Mouse (Mus musculus) brain, embryonic 14.5 days (tissue): Measurements from ENCODE around the gene Ezh2. TPM values are rescaled to one million over a fixed set of nuclear protein-coding genes. Genes with fewer than 3 reads are reported as not detected.
"Not testable (repeated sequence)": the region's sequence is repeated elsewhere in the genome, so short reads cannot be mapped to it uniquely, and the experiment has no call there.

ENCODE experiments used
- DNase-seq: peaks from one replicate; pipeline ENCODE4 v3.0.0-alpha.2; 2011; ENCODE audit warnings: low read depth
- CTCF ChIP-seq: fragments of 200-500 bp; IDR thresholded peaks from 2 replicates; pipeline ENCODE4 v1.5.1; 2012; ENCODE audit warnings: inconsistent platforms, mild to moderate bottlenecking, moderate library complexity, borderline replicate concordance; ENCODE audit not compliant: insufficient read depth, insufficient read length; ENCODE audit errors: extremely low read depth
- POLR2A ChIP-seq: fragments of 200-500 bp; IDR thresholded peaks from 2 replicates; pipeline ENCODE4 v1.6.1; 2012; ENCODE audit warnings: mild to moderate bottlenecking, inconsistent platforms, borderline replicate concordance; ENCODE audit not compliant: poor library complexity, insufficient read depth, insufficient read length, severe bottlenecking; ENCODE audit errors: extremely low read depth
- polyA plus RNA-seq: library from polyadenylated mRNA; depleted of rRNA; stranded (reverse); fragments of >200 nt; gene quantifications from 2 replicates; pipeline ENCODE4 v1.2.3, GENCODE M21; 2012; rRNA removed

The Ezh2 gene
- polyA plus RNA-seq = 154 and 214 TPM in 2 replicates

DNA sequence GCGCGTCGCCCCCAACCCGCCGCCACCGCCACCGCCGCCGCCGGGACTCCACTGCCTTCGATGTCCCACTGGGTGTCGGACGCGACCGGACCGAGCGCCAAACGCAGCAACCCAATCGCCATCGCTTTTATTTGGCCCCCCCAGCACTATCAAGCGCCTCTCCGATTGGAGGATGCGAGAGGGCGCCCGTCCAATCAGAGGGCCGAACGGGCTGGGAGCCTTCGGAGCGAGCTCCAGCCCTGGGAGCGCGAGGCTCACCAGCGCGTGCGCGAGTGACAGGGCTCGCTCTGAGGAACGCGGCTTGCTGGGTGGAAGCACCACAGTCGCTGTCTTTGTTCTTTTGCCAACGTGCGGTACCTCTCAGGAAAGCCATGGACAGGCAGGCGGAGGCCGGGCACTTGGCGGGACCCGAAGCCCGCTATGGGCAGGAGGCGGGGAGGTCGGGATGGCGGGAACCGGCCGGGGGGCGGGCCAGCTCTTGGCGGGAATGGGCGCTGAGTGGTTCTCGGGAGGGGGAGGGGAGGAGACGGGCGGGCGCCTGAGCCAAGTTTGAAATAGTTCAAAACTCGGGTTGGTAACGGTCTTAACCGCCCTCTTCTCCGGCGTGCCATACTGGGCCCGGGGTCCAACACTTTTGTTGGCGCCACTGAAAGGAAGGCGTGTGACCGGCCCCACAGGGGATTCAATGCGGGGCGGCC, at the start of gene Ezh2:
Ezh2 (minus strand) TSS at position 416 of the 698 bp plus-strand sequence.
- DNase-seq = peak; percentile 99
- no peak for TF ChIP-seq CTCF
- peak; percentile 91 for TF ChIP-seq POLR2A

DNA sequence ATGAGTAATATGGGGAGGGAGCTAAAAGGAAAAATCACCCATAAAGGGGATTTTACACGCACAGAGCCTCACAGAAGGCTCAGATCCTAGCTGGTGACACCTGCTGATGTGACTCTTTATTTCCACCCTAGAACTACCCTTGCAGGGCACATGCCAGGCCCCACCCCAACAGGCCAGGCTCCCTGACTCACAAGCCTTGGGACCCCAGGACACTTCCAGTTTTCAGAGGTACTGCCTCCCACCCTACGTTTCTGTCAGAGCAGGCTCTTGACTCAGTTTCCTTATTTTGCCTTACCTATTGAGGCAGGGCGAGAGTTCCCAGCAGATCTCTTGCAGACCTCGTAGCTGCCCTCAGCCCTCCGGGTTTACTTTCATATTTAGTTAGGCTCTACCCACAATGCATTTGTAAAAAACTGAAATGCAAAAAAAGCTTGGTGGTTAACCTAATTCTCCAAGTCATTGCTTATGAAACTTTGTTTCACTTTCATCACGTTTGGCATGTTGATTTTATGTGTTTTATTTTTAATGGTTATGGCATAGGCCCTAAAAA, 41.5 kb upstream of the Ezh2 start:
- DNase-seq = no peak
- TF ChIP-seq POLR2A = no peak
- no peak for TF ChIP-seq CTCF

DNA sequence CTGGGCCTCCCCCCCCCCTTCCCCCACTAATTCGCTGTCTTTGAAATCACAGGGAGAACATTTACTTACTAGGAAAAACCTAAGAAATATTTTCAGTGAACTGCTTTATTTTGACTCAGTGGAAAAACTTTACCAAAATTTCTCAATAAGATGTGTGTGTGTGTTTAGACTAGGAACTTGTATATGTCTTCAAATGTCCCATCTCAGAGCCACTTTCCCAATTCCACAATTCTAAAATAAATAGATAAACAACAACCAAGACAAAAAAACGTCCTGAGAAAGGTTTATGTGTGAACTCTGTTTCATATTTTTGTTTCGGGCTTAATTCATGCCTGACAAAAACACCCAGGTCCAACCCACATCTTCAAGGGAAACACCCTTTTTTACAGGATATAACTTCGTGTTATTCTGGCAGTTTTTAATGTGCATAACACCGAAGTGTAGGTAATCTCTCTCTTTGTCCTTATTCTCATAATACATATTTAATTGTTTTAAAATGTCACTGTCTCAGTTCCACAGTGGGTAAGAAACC, 40.9 kb upstream of the Ezh2 start:
- TF ChIP-seq CTCF (no peak), POLR2A (no peak)
- no peak for DNase-seq

DNA sequence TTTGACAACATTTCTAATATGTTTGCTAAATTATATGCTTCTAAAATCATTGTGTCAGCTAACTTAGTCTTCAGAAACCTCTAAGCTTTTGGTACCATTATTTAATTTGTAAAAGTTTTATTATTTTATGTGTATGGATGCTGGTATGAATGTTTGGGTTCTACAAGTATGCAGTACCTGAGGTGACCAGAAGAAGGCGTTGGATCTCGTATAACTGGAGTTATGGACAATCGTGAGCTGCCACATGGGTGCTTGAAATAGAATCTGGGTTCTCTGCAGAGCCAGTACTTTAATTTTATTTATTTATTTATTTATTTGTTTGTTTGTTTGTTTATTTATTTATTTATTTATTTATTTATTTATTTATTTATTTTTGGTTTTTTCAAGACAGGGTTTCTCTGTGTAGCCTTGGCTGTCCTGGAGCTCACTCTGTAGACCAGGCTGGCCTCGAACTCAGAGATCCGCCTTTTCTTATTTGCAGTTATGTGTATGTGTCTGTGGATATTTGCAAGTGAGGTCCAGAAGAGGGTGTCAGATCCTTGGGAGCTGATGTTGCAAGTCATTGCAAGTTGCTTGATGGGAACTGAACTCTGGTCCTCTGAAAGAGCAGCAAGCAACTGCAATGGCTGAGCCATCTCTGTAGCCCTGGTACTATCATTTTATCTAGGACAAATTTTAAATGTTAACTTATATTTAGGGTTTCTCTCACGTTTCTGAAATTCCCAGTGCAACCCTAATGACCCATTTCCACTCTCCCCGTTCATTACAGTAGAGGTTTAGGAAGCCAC, 40.3 kb upstream of the Ezh2 start:
- TF ChIP-seq CTCF = peak; percentile 24; the same call in 1 of the 2 replicates
- no peak for TF ChIP-seq POLR2A
- DNase-seq = no peak

DNA sequence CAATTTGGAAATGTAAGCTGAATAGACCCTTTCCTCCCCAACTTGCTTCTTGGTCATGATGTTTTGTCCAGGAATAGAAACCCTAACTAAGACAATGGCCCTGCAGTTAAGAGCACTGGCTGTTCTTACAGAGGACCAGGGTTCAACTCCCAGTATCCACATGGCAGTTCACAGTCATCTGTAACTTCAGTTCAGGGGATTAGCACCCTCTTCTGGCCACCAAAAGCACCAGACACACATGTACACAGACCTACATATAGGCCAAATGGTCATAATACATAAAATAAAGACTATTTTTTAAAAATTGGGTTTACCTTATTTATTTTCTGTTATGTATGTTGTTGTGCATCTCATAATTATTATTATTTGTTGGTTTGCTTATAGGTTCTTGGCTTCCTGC, 38.3 kb upstream of the Ezh2 start:
- TF ChIP-seq POLR2A (no peak), CTCF (peak; percentile 15; the same call in 1 of the 2 replicates)
- peak; percentile 48 for DNase-seq

DNA sequence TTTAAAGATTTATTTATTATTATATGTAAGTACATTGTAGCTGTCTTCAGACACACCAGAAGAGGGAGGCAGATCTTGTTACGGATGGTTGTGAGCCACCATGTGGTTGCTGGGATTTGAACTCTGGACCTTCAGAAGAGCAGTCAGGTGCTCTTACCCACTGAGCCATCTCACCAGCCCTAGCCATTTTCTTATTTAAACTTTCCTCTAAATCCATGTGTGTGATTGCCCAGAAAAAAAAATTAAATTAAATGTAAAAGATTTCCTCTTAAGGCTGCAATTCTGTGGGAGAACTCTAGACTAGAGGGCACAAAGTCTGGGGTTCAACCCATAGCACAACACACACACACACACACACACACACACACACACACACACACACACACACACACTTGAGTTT, 34.9 kb upstream of the Ezh2 start:
- DNase-seq = not testable (repeated sequence)

DNA sequence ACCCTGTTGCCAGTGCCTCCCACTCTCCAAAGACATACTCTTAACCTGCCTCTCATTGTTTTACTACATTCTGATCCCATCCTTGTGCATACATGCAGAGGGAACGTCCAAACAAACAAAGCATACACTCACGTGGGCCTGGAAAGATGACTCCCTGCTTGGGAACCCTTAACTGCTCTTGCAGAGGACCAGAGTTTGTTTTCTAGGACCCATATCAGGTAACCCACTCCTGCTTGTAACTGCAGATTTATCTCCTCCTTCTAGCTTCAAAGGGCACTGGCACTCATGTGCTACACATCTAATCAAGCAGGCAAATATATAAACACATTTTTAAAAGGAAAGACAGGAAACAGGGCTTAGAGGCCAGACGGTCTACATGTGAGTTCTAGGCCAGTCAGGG, 32.8 kb upstream of the Ezh2 start:
- no peak for DNase-seq

DNA sequence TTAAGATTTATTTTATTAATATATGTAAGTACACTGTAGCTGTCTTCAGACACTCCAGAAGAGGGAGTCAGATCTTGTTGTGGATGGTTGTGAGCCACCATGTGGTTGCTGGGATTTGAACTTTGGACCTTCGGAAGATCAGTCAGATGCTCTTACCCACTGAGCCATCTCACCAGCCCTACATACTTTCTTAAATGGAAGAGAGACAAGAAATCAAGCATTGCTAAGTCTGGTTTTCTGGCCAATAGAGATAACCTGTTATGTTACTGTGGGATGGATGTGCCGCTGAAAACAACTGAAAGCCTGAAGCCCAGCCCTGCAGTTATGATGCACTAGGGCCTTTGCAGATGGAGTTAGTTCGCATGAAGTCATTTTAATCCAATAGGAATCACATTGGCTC, 31.8 kb upstream of the Ezh2 start:
- not testable (repeated sequence) for DNase-seq

More for the DNA sequence above, 32.8 kb upstream of the Ezh2 start:
- no peak for TF ChIP-seq POLR2A
- no peak for TF ChIP-seq CTCF

DNA sequence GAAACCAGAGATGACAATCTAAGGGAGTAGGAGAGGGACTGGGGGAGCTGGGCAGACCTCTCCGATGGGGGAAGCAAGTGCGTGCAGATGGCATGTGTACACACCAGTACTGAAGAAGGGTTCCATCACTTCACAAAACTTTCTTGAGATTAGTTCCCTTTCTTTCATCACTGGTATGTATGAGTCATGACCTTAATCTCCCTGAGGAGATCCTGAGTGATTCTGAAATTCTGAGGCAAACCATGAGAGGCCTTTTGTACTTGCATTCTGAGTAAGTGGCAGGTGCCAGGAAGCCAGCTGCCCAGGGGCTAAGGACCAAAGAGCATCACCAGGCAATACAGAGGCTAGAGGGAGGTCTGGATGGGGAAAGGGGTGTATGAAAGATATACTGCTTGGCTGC, 25.9 kb upstream of the Ezh2 start:
- no peak for DNase-seq
- TF ChIP-seq CTCF = no peak
- TF ChIP-seq POLR2A = no peak

DNA sequence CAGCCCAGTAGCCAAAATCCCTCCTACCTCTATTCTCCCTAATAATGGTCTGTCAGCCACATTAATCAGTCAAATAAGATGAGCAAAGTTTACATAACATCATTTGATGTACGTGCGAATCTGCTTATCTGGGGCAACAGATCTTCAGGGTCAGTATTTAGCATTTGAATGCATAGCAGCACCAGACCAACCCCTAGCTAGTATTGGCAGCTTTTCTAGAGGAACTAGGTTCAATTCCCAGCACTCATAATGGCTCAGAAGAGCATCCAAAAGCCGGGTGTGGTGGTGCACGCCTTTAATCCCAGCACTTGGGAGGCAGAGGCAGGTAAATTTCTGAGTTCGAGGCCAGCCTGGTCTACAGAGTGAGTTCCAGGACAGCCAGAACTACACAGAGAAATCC, 13.2 kb upstream of the Ezh2 start:
- not testable (repeated sequence) for DNase-seq

DNA sequence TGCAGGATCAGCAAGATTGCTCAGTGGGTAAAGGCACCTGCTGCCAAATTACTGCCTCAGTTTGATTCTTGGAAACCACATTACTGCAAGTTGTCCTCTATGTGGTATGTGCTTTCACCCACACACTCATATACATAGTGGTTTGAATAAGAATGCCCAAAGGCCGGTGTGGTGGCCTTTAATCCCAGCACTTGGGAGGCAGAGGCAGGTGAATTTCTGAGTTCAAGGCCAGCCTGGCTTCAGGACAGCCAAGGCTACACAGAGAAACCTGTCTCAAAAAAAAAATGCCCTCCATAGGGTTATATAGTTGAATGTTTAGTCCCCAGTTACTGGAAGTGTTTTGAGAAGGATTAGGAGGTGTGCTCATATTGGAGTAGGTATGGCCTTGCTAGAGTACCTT, 6.8 kb upstream of the Ezh2 start:
- no peak for TF ChIP-seq CTCF
- no peak for TF ChIP-seq POLR2A
- DNase-seq = no peak

DNA sequence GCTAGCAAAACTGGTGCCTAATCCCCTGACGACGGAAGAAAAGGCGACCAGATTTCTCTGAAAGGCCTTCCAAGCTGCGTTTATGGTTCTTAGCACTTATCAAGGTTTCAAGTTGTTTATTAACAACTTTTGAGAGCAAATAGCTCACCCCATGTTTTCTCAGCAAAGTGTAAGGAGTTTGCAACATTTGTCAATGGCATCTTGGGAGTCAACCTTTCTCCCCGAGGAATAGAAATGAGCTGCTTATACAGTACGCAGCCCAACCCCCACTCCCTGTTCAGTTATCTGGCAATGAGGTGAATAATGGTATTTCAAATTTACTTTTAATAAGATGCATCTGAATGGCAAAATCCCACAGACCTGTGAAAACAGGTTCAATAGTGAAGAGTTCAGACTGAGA, 555 bp upstream of the Ezh2 start:
- DNase-seq = peak; percentile 62

DNA sequence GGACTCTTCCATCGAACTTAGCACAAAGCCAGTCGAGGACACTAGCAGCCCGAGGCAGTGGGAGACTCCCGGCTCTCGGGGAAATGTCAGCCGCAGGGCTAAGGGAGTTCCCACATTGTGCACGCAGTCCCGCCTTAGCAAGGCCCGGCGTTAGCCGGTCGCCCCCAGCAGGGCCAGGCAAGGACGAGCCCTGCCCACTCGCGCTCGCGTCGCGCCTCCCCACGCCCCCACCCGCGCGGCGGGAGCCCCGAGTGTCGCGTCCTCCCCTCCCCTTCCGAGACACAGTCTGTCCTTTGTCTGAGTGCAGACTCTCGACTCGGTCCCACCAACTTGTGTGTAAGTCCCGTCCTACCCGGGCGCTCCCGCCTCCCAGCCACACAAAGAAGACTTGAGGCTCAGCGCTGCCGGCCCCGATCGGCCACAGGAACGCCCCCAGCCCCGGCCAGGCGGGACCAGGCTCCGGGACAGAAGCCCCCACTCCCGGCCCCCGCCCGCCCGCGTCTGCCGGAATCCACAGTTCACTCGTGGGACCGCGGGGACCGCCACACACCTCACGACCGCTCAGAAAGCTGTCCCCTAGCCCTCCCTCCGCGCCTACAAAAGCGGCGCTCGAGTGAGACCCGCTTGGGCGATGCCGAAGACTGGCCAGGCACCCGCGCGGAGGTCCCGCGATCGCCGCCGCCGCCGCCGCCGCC, 853 bp downstream of the Ezh2 start:
- DNase-seq = peak; percentile 92
- TF ChIP-seq CTCF = no peak
- TF ChIP-seq POLR2A = peak; percentile 19; the same call in 1 of the 2 replicates

More for the DNA sequence above, 555 bp upstream of the Ezh2 start:
- no peak for TF ChIP-seq POLR2A
- TF ChIP-seq CTCF = no peak
